Mouse (Mus musculus): ENCODE results near the gene Zfp414. TPM values are rescaled to one million over a fixed set of nuclear protein-coding genes. Genes with fewer than 3 reads are reported as not detected.

The Zfp414 gene
- polyA plus RNA-seq, 1 experiment from 2014 or later = 47.6 TPM

GRCm38 (mm10) chr17:33673837-33674236 is 44.9 kb downstream of the Zfp414 start:
- peaks cover 19% of the 10 kb centered on the region; the same call in 1 of the 2 replicates for H3K36me3 ChIP-seq
- no peak overlapping the region for H3K4me2 ChIP-seq (replicated peaks)
- no peak overlapping the region for H3K9ac ChIP-seq
- no peak overlapping the region for H3K27ac ChIP-seq
- peaks cover 3% of the 10 kb centered on the region; the same call in 1 of the 2 replicates for H3K4me1 ChIP-seq
- 76% methylated on average over 1 of the region's 1 CpGs for WGBS
- no peaks in the 10 kb centered on the region for H3K9me3 ChIP-seq (replicated peaks)
- H3K4me3 ChIP-seq = no peak overlapping the region
- ATAC-seq (ENCODE audit: low FRiP score) = no peak
- H3K27me3 ChIP-seq = no peaks in the 10 kb centered on the region

GRCm38 (mm10) chr17:33675452-33675851 is 46.6 kb downstream of the Zfp414 start:
- Histone ChIP-seq H3K36me3 (peaks cover 19% of the 10 kb centered on the region; the same call in 1 of the 2 replicates), H3K27ac (no peak overlapping the region), H3K9ac (no peak overlapping the region), H3K27me3 (no peaks in the 10 kb centered on the region), H3K4me3 (no peak overlapping the region), H3K4me1 (peaks cover 6% of the 10 kb centered on the region; the same call in 1 of the 2 replicates), H3K4me2 (replicated peaks) (no peak overlapping the region), H3K9me3 (replicated peaks) (no peaks in the 10 kb centered on the region)
- ATAC-seq (ENCODE audit: low FRiP score) = no peak

GRCm38 (mm10) chr17:33676086-33676485 is 47.2 kb downstream of the Zfp414 start:
- Histone ChIP-seq H3K27me3 (no peaks in the 10 kb centered on the region), H3K9me3 (replicated peaks) (no peaks in the 10 kb centered on the region), H3K4me2 (replicated peaks) (no peak overlapping the region), H3K4me1 (peaks cover 9% of the 10 kb centered on the region; the same call in 1 of the 2 replicates), H3K9ac (no peak overlapping the region), H3K4me3 (no peak overlapping the region), H3K36me3 (peaks cover 19% of the 10 kb centered on the region; the same call in 1 of the 2 replicates), H3K27ac (no peak overlapping the region)
- no peak for ATAC-seq (ENCODE audit: low FRiP score)
- 85% methylated on average over 2 of the region's 2 CpGs for WGBS

GRCm38 (mm10) chr17:33678771-33679170 is 49.9 kb downstream of the Zfp414 start:
- Histone ChIP-seq H3K4me3 (no peak overlapping the region), H3K4me1 (peaks cover 30% of the 10 kb centered on the region), H3K27me3 (no peaks in the 10 kb centered on the region), H3K36me3 (peaks cover 19% of the 10 kb centered on the region; the same call in 1 of the 2 replicates), H3K9me3 (replicated peaks) (no peaks in the 10 kb centered on the region), H3K27ac (no peak overlapping the region), H3K9ac (no peak overlapping the region), H3K4me2 (replicated peaks) (no peak overlapping the region)
- ATAC-seq (ENCODE audit: low FRiP score) = no peak

Other genes starting within 250 kb of the Zfp414 start
- gene Zfp101, start 234.4 kb upstream of the Zfp414 start, polyA plus RNA-seq (2016; fragmentation: Nextera tagmentation; extraction: Ambion mirVana) = 19.4 and 22.4 TPM in 2 replicates
- not detected in 2 replicates for gene Actl9, start 196.2 kb upstream of the Zfp414 start, polyA plus RNA-seq (2016; fragmentation: Nextera tagmentation; extraction: Ambion mirVana)
- gene Adamts10, start 104.9 kb upstream of the Zfp414 start, polyA plus RNA-seq (2016; fragmentation: Nextera tagmentation; extraction: Ambion mirVana) = 67.1 and 73.8 TPM in 2 replicates
- gene Myo1f, start 73.4 kb upstream of the Zfp414 start, polyA plus RNA-seq (2016; fragmentation: Nextera tagmentation; extraction: Ambion mirVana) = 2.1 and 2.6 TPM in 2 replicates
- 0.45 and 1.0 TPM in 2 replicates for gene Pram1, start 9.0 kb downstream of the Zfp414 start, polyA plus RNA-seq (2016; fragmentation: Nextera tagmentation; extraction: Ambion mirVana)
- gene Hnrnpm, start 57.8 kb downstream of the Zfp414 start, polyA plus RNA-seq (2016; fragmentation: Nextera tagmentation; extraction: Ambion mirVana) = 390 and 450 TPM in 2 replicates
- gene March2, start 89.6 kb downstream of the Zfp414 start, polyA plus RNA-seq (2016; fragmentation: Nextera tagmentation; extraction: Ambion mirVana) = 53.4 and 54.6 TPM in 2 replicates
- 404 and 415 TPM in 2 replicates for gene Rab11b, start 131.4 kb downstream of the Zfp414 start, polyA plus RNA-seq (2016; fragmentation: Nextera tagmentation; extraction: Ambion mirVana)
- 25.6 and 26.8 TPM in 2 replicates for gene Angptl4, start 152.7 kb downstream of the Zfp414 start, polyA plus RNA-seq (2016; fragmentation: Nextera tagmentation; extraction: Ambion mirVana)
- gene Kank3, start 181.4 kb downstream of the Zfp414 start, polyA plus RNA-seq (2016; fragmentation: Nextera tagmentation; extraction: Ambion mirVana) = 30.8 and 31.4 TPM in 2 replicates
- 532 and 694 TPM in 2 replicates for gene Rps28, start 195.5 kb downstream of the Zfp414 start, polyA plus RNA-seq (2016; fragmentation: Nextera tagmentation; extraction: Ambion mirVana)
- 375 and 435 TPM in 2 replicates for gene Ndufa7, start 195.5 kb downstream of the Zfp414 start, polyA plus RNA-seq (2016; fragmentation: Nextera tagmentation; extraction: Ambion mirVana)
- 54.6 and 59.4 TPM in 2 replicates for gene Cd320, start 214.0 kb downstream of the Zfp414 start, polyA plus RNA-seq (2016; fragmentation: Nextera tagmentation; extraction: Ambion mirVana)
- not detected in 2 replicates for gene Gm7029, start 244.7 kb downstream of the Zfp414 start, polyA plus RNA-seq (2016; fragmentation: Nextera tagmentation; extraction: Ambion mirVana)

Data from hindbrain, embryonic 12.5 days (tissue).